Mouse (Mus musculus) gastrocnemius, postnatal 36 days (tissue): ENCODE measurements around the gene Gbp2. TPM values are rescaled to one million over a fixed set of nuclear protein-coding genes. Genes with fewer than 3 reads are reported as not detected.

Source experiments
- microRNA-seq, 2 experiments: library from miRNA; unstranded; fragments of <30 nt; microRNA quantifications; one replicate each; pipeline ENCODE4 v1.2.0; 2021
- total RNA-seq, 2 experiments: library from RNA; stranded (reverse); gene quantifications; 2 replicates each; pipeline ENCODE4 v1.2.3; 2021

Gbp2 gene
- total RNA-seq, 2 experiments from 2014 or later = 2.9 to 3.4 TPM

Small RNAs within 50 kb of the gene (microRNA-seq; reads per million reads assigned to microRNA genes)
- 0 reads per million in 2 experiments for gene Mir6381

Other genes with a start within 250 kb of the Gbp2 start
- gene Pdlim5, start 224.9 kb upstream of the Gbp2 start, total RNA-seq = 100 to 1,000 TPM; 512 to 573 TPM
- gene Gbp5, start 126.6 kb upstream of the Gbp2 start, total RNA-seq = 1 to 10 TPM; 1.9 to 3.6 TPM
- gene Gbp7, start 90.3 kb upstream of the Gbp2 start, total RNA-seq = 10 to 100 TPM in 1 of 2 experiments, 1 to 10 TPM in 1; 9.4 to 19.1 TPM
- 1 to 10 TPM; 3.9 to 5.6 TPM for gene Gbp3, start 60.6 kb upstream of the Gbp2 start, total RNA-seq
- under 1 TPM in 1 of 2 experiments, not detected in 1; 0.12 TPM for gene Gbp2b, start 25.8 kb upstream of the Gbp2 start, total RNA-seq
- gene Kyat3, start 80.4 kb downstream of the Gbp2 start, total RNA-seq = 10 to 100 TPM in 1 of 2 experiments, 1 to 10 TPM in 1; 5.5 to 10.8 TPM
- gene Gtf2b, start 144.4 kb downstream of the Gbp2 start, total RNA-seq = 10 to 100 TPM; 11.0 to 12.3 TPM